Mouse (Mus musculus): ENCODE measurements around the gene Il18.

DNA sequence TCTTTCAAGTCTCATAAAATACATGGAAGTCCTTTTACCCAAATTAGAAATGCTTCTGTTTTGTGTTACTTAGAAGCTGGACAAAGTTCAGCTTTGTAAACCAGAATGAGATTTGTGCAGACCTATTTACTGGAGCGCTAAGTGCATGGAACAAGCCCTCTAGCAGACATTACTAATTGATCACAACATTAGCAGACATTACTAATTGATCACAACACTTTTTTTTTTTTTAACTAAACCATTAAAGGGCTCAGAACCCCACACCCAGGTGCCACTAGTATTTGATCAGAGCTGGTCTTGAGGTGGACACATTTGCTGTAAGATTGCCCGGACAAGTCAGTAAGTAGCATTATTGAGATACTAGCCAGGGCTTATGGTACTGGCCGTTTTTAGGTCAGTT lies 20.8 kb upstream of the Il18 start:
- no peak for TF ChIP-seq CTCF (conservative IDR thresholded peaks at IDR 0.05; ENCODE audit: insufficient read depth, insufficient read length, low read depth, low read length)
- TF ChIP-seq POLR2A (IDR thresholded peaks at IDR 0.05; ENCODE audit: low read depth, low read length): no peak

Measured in kidney, adult 2 months (tissue).